Mouse (Mus musculus): Measurements from ENCODE around the gene Zmym4.

DNA sequence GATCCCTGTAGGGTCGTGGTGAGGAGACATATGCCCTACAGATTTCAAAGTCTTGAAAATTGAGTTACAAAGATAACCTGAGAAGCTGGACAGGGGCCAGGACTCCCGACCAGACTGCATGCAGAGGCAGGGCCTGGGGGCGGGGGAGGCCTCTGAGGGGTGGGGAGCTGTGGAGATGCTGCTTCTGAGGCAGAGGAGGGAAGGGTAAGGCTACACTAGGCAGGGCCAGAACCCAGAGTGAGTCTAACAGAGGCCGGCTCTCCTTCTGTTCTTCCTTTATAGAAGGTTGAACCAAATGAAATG, 117.2 kb downstream of the Zmym4 start:
- TF ChIP-seq EP300 (IDR thresholded peaks at IDR 0.05; ENCODE audit: insufficient read depth, low read depth, low read length) (no peak), POLR2A (IDR thresholded peaks at IDR 0.05; ENCODE audit: insufficient read depth, low read depth, low read length) (no peak), CTCF (IDR thresholded peaks at IDR 0.05) (no peak)

Data from heart, adult 2 months (tissue).